Mouse (Mus musculus) intestine, embryonic 16.5 days (tissue): ENCODE measurements around the gene Map3k12. TPM values are rescaled to one million over a fixed set of nuclear protein-coding genes. Genes with fewer than 3 reads are reported as not detected.
A peak's percentile ranks its signal among the peaks of the same experiment; 100 is the strongest.

Experiments
- ATAC-seq: fragments of 200-750 bp; cut with Nextera tagmentation; 2 replicates; pipeline ENCODE4 v1.8.0; 2017; ENCODE audit warnings: moderate TSS enrichment, moderate library complexity
- H3K27ac ChIP-seq: fragments of 300-500 bp; sonication (generic); 2 replicates; pipeline ENCODE4 v1.5.1; 2014; ENCODE audit warnings: mild to moderate bottlenecking, low read length
- H3K27me3 ChIP-seq: fragments of 300-500 bp; sonication (generic); replicated peaks from 2 replicates; pipeline ENCODE4 v1.6.1; 2014; ENCODE audit warnings: low read length, control low read depth, mixed read lengths; ENCODE audit not compliant: control insufficient read depth, insufficient read depth
- H3K36me3 ChIP-seq: fragments of 300-500 bp; sonication (generic); 2 replicates; pipeline ENCODE4 v1.6.1; 2014; ENCODE audit warnings: low read length, control low read depth; ENCODE audit not compliant: control insufficient read depth, insufficient read depth
- H3K4me1 ChIP-seq: fragments of 300-500 bp; sonication (generic); 2 replicates; pipeline ENCODE4 v1.6.1; 2014; ENCODE audit warnings: low read length, control low read depth, mixed read lengths; ENCODE audit not compliant: control insufficient read depth, insufficient read depth
- H3K4me2 ChIP-seq: fragments of 300-500 bp; sonication (generic); 2 replicates; pipeline ENCODE4 v1.6.1; 2014; ENCODE audit warnings: low read depth, low read length, control low read depth
- H3K4me3 ChIP-seq: fragments of 300-500 bp; sonication (generic); 2 replicates; pipeline ENCODE4 v1.5.1; 2014; ENCODE audit warnings: mild to moderate bottlenecking, low read length
- H3K9ac ChIP-seq: fragments of 300-500 bp; sonication (generic); 2 replicates; pipeline ENCODE4 v1.6.1; 2014; ENCODE audit warnings: low read depth, low read length
- H3K9me3 ChIP-seq: fragments of 300-500 bp; sonication (generic); 2 replicates; pipeline ENCODE4 v1.6.1; 2016; ENCODE audit warnings: low read length, control low read depth; ENCODE audit not compliant: control insufficient read depth
- WGBS: fragments of 180-500 bp; shearing (Covaris S2); extraction: QIAGEN DNeasy Blood & Tissue Kit; methylation state at CpG from one replicate; pipeline ENCODE4 v1.1.7; 2014; 5-methylcytosine and 5-hydroxymethylcytosine counted together
- polyA plus RNA-seq: library from polyadenylated mRNA; unstranded; fragments of >200 nt; fragmentation: Nextera tagmentation; extraction: Ambion mirVana; gene quantifications from 2 replicates; pipeline ENCODE4 v1.2.1, GENCODE M21; 2015

Gene Map3k12
- polyA plus RNA-seq, 1 experiment from 2014 or later, result 9.2 TPM

GRCm38 (mm10) chr15:102546246-102546645 lies 29.4 kb upstream of the Map3k12 start:
- no peaks in the 10 kb centered on the region for H3K9me3 ChIP-seq
- H3K4me2 ChIP-seq, result no peak overlapping the region
- ATAC-seq, result no peak
- no peaks in the 10 kb centered on the region for H3K4me1 ChIP-seq
- no peaks in the 10 kb centered on the region for H3K27me3 ChIP-seq
- 93% methylated on average over 3 of the region's 3 CpGs for WGBS
- no peak overlapping the region for H3K27ac ChIP-seq
- H3K4me3 ChIP-seq, result no peak overlapping the region
- H3K9ac ChIP-seq, result no peak overlapping the region
- H3K36me3 ChIP-seq, result peaks cover 25% of the 10 kb centered on the region

- no peak overlapping the region for H3K27ac ChIP-seq
- H3K9me3 ChIP-seq, result no peaks in the 10 kb centered on the region
- H3K4me3 ChIP-seq, result no peak overlapping the region
- no peaks in the 10 kb centered on the region for H3K4me1 ChIP-seq
- H3K9ac ChIP-seq, result no peak overlapping the region
- peaks cover 25% of the 10 kb centered on the region for H3K36me3 ChIP-seq
- H3K4me2 ChIP-seq, result no peak overlapping the region
- WGBS, result 95% methylated on average over 4 of the region's 4 CpGs
- H3K27me3 ChIP-seq, result no peaks in the 10 kb centered on the region
- no peak for ATAC-seq
Observed at GRCm38 (mm10) chr15:102544801-102545200, 27.9 kb upstream of the Map3k12 start.

- Histone ChIP-seq H3K4me3 (no peak overlapping the region), H3K4me1 (no peaks in the 10 kb centered on the region), H3K27ac (no peak overlapping the region), H3K4me2 (no peak overlapping the region), H3K9me3 (no peaks in the 10 kb centered on the region), H3K27me3 (no peaks in the 10 kb centered on the region), H3K36me3 (peaks cover 8% of the 10 kb centered on the region; the same call in 1 of the 2 replicates), H3K9ac (no peak overlapping the region)
- WGBS, result 91% methylated on average over 7 of the region's 7 CpGs
- no peak for ATAC-seq
Observed at GRCm38 (mm10) chr15:102533926-102534325, 17.1 kb upstream of the Map3k12 start.

GRCm38 (mm10) chr15:102532106-102532900 lies 15.4 kb upstream of the Map3k12 start:
- Histone ChIP-seq H3K4me1 (no peaks in the 10 kb centered on the region), H3K9me3 (no peaks in the 10 kb centered on the region), H3K4me3 (no peak overlapping the region), H3K4me2 (no peak overlapping the region), H3K27ac (no peak overlapping the region), H3K9ac (no peak overlapping the region), H3K36me3 (peaks cover 15% of the 10 kb centered on the region), H3K27me3 (no peaks in the 10 kb centered on the region)
- WGBS, result 87% methylated on average over 3 of the region's 3 CpGs
- ATAC-seq, result no peak

- Histone ChIP-seq H3K4me2 (no peak overlapping the region), H3K27ac (no peak overlapping the region), H3K9me3 (no peaks in the 10 kb centered on the region), H3K27me3 (no peaks in the 10 kb centered on the region), H3K9ac (no peak overlapping the region), H3K4me1 (no peaks in the 10 kb centered on the region), H3K36me3 (peaks cover 13% of the 10 kb centered on the region), H3K4me3 (no peak overlapping the region)
- ATAC-seq, result no peak
- 81% methylated on average over 4 of the region's 4 CpGs for WGBS
Observed at GRCm38 (mm10) chr15:102531586-102531985, 14.7 kb upstream of the Map3k12 start.

- no peaks in the 10 kb centered on the region for H3K9me3 ChIP-seq
- H3K36me3 ChIP-seq, result peaks cover 10% of the 10 kb centered on the region
- H3K27me3 ChIP-seq, result no peaks in the 10 kb centered on the region
- H3K4me2 ChIP-seq, result no peak overlapping the region
- H3K4me1 ChIP-seq, result no peaks in the 10 kb centered on the region
- ATAC-seq, result peak; percentile 21; the same call in 1 of the 2 replicates
- H3K9ac ChIP-seq, result no peak overlapping the region
- 81% methylated on average over 4 of the region's 4 CpGs for WGBS
- H3K4me3 ChIP-seq, result no peak overlapping the region
- no peak overlapping the region for H3K27ac ChIP-seq
Observed at GRCm38 (mm10) chr15:102530566-102530965, 13.7 kb upstream of the Map3k12 start.

- no peaks in the 10 kb centered on the region for H3K4me1 ChIP-seq
- H3K4me3 ChIP-seq, result no peak overlapping the region
- H3K9me3 ChIP-seq, result no peaks in the 10 kb centered on the region
- no peaks in the 10 kb centered on the region for H3K27me3 ChIP-seq
- peaks cover 16% of the 10 kb centered on the region for H3K36me3 ChIP-seq
- no peak overlapping the region for H3K9ac ChIP-seq
- H3K4me2 ChIP-seq, result no peak overlapping the region
- H3K27ac ChIP-seq, result no peak overlapping the region
- no peak for ATAC-seq
- WGBS, result 92% methylated on average over 1 of the region's 1 CpGs
Observed at GRCm38 (mm10) chr15:102528396-102528795, 11.5 kb upstream of the Map3k12 start.

- Histone ChIP-seq H3K36me3 (peaks cover 16% of the 10 kb centered on the region), H3K27me3 (no peaks in the 10 kb centered on the region), H3K9me3 (no peaks in the 10 kb centered on the region), H3K9ac (no peak overlapping the region), H3K27ac (no peak overlapping the region), H3K4me2 (no peak overlapping the region), H3K4me1 (no peaks in the 10 kb centered on the region), H3K4me3 (no peak overlapping the region)
- no peak for ATAC-seq
- 72% methylated on average over 3 of the region's 3 CpGs for WGBS
Observed at GRCm38 (mm10) chr15:102527936-102528335, 11.1 kb upstream of the Map3k12 start.

- H3K4me3 ChIP-seq, result no peak overlapping the region
- H3K9ac ChIP-seq, result no peak overlapping the region
- no peaks in the 10 kb centered on the region for H3K27me3 ChIP-seq
- H3K36me3 ChIP-seq, result peaks cover 16% of the 10 kb centered on the region
- no peak overlapping the region for H3K27ac ChIP-seq
- H3K4me1 ChIP-seq, result no peaks in the 10 kb centered on the region
- WGBS, result 81% methylated on average over 6 of the region's 6 CpGs
- H3K9me3 ChIP-seq, result no peaks in the 10 kb centered on the region
- no peak overlapping the region for H3K4me2 ChIP-seq
- ATAC-seq, result no peak
Observed at GRCm38 (mm10) chr15:102526111-102527002, 9.5 kb upstream of the Map3k12 start.
